Mouse (Mus musculus) gastrocnemius, postnatal 25 days (tissue): ENCODE measurements around the gene Col3a1. TPM values are rescaled to one million over a fixed set of nuclear protein-coding genes. Genes with fewer than 3 reads are reported as not detected.

Experiments used
- DNase-seq: peaks from one replicate; pipeline ENCODE4 v3.0.0; 2022
- microRNA-seq, 2 experiments: library from miRNA; unstranded; fragments of <30 nt; microRNA quantifications; one replicate each; pipeline ENCODE4 v1.2.0; 2021; ENCODE audit warnings: borderline replicate concordance in 2 of 2
- total RNA-seq, 2 experiments: library from RNA; stranded (reverse); gene quantifications; 1 replicate in 1 of 2; 2 replicates in 1 of 2; pipeline ENCODE4 v1.2.3; 2021

Gene Col3a1
- total RNA-seq, 2 experiments from 2014 or later: 586 to 1,212 TPM

- no peak for DNase-seq
Observed at GRCm38 (mm10) chr1:45381866-45382265, 70.5 kb downstream of the Col3a1 start.

Small RNA genes within 50 kb of the gene (microRNA-seq; reads per million reads assigned to microRNA genes)
- 0 to 4.5 reads per million in 2 experiments for gene Gm47302

Other genes with a start within 250 kb of the Col3a1 start
- 10 to 100 TPM; 39.0 to 61.6 TPM for gene Col5a2, start 191.7 kb downstream of the Col3a1 start, total RNA-seq